Mouse (Mus musculus): ENCODE results near the gene Tfap2b. TPM values are rescaled to one million over a fixed set of nuclear protein-coding genes. Genes with fewer than 3 reads are reported as not detected.

Gene Tfap2b
- polyA plus RNA-seq, 1 experiment = not detected

DNA sequence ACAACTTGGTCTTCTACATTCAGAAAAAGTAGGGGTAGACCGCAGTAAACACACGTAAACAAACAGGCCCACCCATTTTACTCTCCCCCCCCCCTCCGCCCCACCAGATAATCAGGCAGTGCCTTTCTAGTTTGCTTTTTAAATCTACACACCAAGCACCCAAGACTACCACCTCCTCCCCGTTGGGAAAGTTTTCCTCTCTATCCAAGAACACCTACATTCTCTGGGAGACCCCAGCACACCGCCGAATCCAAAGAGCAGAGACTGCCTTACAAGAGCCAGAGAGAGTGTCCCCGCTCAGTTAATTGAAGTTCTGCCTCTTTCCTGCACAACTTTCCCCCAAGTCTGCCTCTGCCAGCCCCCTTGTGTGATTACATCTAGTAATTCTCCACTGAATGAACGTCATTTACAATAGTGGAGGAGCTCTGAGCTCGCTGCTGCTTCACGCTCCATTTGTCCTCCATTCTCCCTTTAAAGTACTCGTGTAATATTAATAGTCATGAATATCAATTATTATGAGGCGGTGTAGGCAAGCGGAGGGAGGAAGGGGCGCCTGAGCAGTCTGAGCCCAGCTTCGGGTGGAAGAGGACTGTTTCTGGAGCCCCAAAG is 2.9 kb downstream of the Tfap2b start:
- Histone ChIP-seq H3K27ac (ENCODE audit: insufficient read depth, low read depth, low read length) (no peak overlapping the region), H3K4me1 (ENCODE audit: control insufficient read depth, insufficient read depth, low read length) (no peaks in the 10 kb centered on the region), H3K4me3 (ENCODE audit: insufficient read depth, low read depth, low read length) (no peak overlapping the region)
- WGBS = 3% methylated on average over 15 of the region's 15 CpGs
- TF ChIP-seq POLR2A (IDR thresholded peaks at IDR 0.05; ENCODE audit: insufficient read depth, low read depth, low read length) (no peak), CTCF (IDR thresholded peaks at IDR 0.05; ENCODE audit: insufficient read depth, low read depth, low read length) (no peak)

GRCm38 (mm10) chr1:19212691-19213090 is 4.0 kb downstream of the Tfap2b start:
- no peak overlapping the region for H3K27ac ChIP-seq (ENCODE audit: insufficient read depth, low read depth, low read length)

GRCm38 (mm10) chr1:19213171-19213570 is 4.5 kb downstream of the Tfap2b start:
- Histone ChIP-seq H3K4me1 (ENCODE audit: control insufficient read depth, insufficient read depth, low read length) (no peaks in the 10 kb centered on the region), H3K27ac (ENCODE audit: insufficient read depth, low read depth, low read length) (no peak overlapping the region), H3K4me3 (ENCODE audit: insufficient read depth, low read depth, low read length) (no peak overlapping the region)
- 3% methylated on average over 4 of the region's 4 CpGs for WGBS
- TF ChIP-seq POLR2A (IDR thresholded peaks at IDR 0.05; ENCODE audit: insufficient read depth, low read depth, low read length) (no peak), CTCF (IDR thresholded peaks at IDR 0.05; ENCODE audit: insufficient read depth, low read depth, low read length) (no peak)

More at GRCm38 (mm10) chr1:19212691-19213090, 4.0 kb downstream of the Tfap2b start:
- TF ChIP-seq POLR2A (IDR thresholded peaks at IDR 0.05; ENCODE audit: insufficient read depth, low read depth, low read length) = no peak
- TF ChIP-seq CTCF (IDR thresholded peaks at IDR 0.05; ENCODE audit: insufficient read depth, low read depth, low read length) = no peak
- Histone ChIP-seq H3K4me3 (ENCODE audit: insufficient read depth, low read depth, low read length) (no peak overlapping the region), H3K4me1 (ENCODE audit: control insufficient read depth, insufficient read depth, low read length) (no peaks in the 10 kb centered on the region)
- 3% methylated on average over 4 of the region's 4 CpGs for WGBS

DNA sequence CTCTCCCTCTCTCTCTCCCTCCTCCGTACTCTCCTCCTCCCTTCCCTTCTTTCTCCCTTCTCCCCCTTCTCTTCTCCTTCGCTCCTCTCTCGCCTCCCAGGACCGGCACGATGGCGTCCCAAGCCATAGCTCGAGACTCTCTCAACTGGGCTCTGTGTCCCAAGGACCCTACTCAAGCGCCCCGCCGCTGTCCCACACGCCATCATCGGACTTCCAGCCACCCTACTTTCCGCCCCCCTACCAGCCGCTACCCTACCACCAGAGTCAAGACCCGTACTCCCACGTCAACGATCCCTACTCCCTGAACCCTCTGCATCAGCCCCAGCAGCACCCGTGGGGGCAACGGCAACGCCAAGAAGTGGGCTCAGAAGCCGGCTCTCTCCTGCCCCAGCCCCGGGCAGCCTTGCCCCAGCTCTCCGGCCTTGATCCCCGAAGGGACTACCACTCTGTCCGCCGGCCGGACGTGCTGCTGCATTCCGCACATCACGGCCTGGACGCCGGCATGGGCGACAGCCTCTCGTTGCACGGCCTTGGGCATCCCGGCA is 5.2 kb downstream of the Tfap2b start:
- H3K4me1 ChIP-seq (ENCODE audit: control insufficient read depth, insufficient read depth, low read length) = no peaks in the 10 kb centered on the region
- 2% methylated on average over 36 of the region's 36 CpGs for WGBS
- no peak overlapping the region for H3K27ac ChIP-seq (ENCODE audit: insufficient read depth, low read depth, low read length)
- no peak for TF ChIP-seq CTCF (IDR thresholded peaks at IDR 0.05; ENCODE audit: insufficient read depth, low read depth, low read length)
- no peak for TF ChIP-seq POLR2A (IDR thresholded peaks at IDR 0.05; ENCODE audit: insufficient read depth, low read depth, low read length)
- no peak overlapping the region; the same call in 1 of the 2 replicates for H3K4me3 ChIP-seq (ENCODE audit: insufficient read depth, low read depth, low read length)

- Histone ChIP-seq H3K4me3 (ENCODE audit: insufficient read depth, low read depth, low read length) (no peak overlapping the region), H3K27ac (ENCODE audit: insufficient read depth, low read depth, low read length) (no peak overlapping the region), H3K4me1 (ENCODE audit: control insufficient read depth, insufficient read depth, low read length) (no peaks in the 10 kb centered on the region)
- no peak for TF ChIP-seq CTCF (IDR thresholded peaks at IDR 0.05; ENCODE audit: insufficient read depth, low read depth, low read length)
- 2% methylated on average over 16 of the region's 16 CpGs for WGBS
Observed at GRCm38 (mm10) chr1:19217391-19217790, 8.7 kb downstream of the Tfap2b start.

DNA sequence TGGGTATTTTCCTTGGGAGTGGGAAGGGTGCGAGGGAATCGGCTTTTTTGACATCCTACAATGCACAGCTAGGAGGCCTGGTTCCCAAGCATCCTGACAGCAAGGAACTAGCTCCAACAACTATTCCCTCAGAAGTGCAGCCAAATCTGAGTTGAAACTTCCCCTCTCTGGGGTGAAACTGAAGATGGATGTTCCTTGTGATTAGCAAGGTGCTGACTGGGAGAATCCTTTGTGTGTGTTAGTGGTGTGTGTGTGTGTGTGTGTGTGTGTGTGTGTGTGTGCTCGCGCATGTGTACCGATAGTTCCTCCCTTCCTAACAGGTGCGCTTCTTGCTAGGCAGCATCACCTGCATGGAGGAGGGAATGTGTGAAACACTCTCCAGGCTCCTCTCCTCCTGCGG is 9.5 kb downstream of the Tfap2b start:
- Histone ChIP-seq H3K4me3 (ENCODE audit: insufficient read depth, low read depth, low read length) (no peak overlapping the region), H3K27ac (ENCODE audit: insufficient read depth, low read depth, low read length) (no peak overlapping the region)
- 9% methylated on average over 7 of the region's 7 CpGs for WGBS

DNA sequence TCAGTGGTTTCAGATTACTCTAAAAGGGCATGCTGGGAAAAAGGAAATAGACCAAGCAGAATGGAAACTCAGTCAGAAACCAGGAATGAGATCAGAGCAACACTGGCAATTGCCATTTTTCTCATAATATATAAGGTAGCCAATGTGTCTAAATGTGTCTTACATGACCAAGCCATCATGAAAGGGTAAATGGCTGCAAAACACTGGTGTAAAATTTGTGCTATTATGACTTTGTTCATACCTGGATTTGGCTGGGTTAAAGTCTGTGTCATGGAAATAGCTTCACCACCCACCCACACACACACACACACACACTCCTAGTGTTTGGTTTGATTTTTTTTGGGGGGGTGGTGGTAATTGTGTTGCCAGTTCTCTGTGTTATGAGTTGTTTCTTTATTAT is 10.7 kb downstream of the Tfap2b start:
- Histone ChIP-seq H3K4me3 (ENCODE audit: insufficient read depth, low read depth, low read length) (no peak overlapping the region), H3K4me1 (ENCODE audit: control insufficient read depth, insufficient read depth, low read length) (no peaks in the 10 kb centered on the region), H3K27ac (ENCODE audit: insufficient read depth, low read depth, low read length) (no peak overlapping the region)
- TF ChIP-seq CTCF (IDR thresholded peaks at IDR 0.05; ENCODE audit: insufficient read depth, low read depth, low read length) (no peak), POLR2A (IDR thresholded peaks at IDR 0.05; ENCODE audit: insufficient read depth, low read depth, low read length) (no peak)

More for the DNA sequence above, 9.5 kb downstream of the Tfap2b start:
- no peaks in the 10 kb centered on the region for H3K4me1 ChIP-seq (ENCODE audit: control insufficient read depth, insufficient read depth, low read length)
- no peak for TF ChIP-seq POLR2A (IDR thresholded peaks at IDR 0.05; ENCODE audit: insufficient read depth, low read depth, low read length)
- TF ChIP-seq CTCF (IDR thresholded peaks at IDR 0.05; ENCODE audit: insufficient read depth, low read depth, low read length) = no peak

DNA sequence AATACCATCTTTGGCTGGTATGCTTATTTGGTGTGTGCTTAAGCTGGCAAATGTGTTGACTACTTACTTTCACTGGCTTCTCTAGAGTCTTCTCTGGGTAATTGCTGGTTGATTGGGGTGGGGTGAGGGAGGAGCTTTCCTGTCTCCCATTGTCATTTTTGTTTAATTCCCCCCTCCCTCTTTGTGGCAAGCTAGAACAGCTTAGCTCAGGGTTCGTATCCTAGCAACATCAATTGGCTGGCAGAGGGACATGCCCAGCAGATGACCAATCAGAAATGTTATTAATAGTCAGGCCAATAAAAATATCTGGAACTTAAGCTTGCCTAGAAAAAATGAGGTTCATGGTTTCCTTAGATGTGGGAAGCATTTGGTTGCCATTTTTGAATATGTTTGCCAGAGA is 11.8 kb downstream of the Tfap2b start:
- no peak for TF ChIP-seq CTCF (IDR thresholded peaks at IDR 0.05; ENCODE audit: insufficient read depth, low read depth, low read length)
- no peak for TF ChIP-seq POLR2A (IDR thresholded peaks at IDR 0.05; ENCODE audit: insufficient read depth, low read depth, low read length)
- no peak overlapping the region for H3K4me3 ChIP-seq (ENCODE audit: insufficient read depth, low read depth, low read length)
- H3K4me1 ChIP-seq (ENCODE audit: control insufficient read depth, insufficient read depth, low read length) = no peaks in the 10 kb centered on the region
- WGBS = 8% methylated on average over 1 of the region's 1 CpGs
- no peak overlapping the region for H3K27ac ChIP-seq (ENCODE audit: insufficient read depth, low read depth, low read length)

DNA sequence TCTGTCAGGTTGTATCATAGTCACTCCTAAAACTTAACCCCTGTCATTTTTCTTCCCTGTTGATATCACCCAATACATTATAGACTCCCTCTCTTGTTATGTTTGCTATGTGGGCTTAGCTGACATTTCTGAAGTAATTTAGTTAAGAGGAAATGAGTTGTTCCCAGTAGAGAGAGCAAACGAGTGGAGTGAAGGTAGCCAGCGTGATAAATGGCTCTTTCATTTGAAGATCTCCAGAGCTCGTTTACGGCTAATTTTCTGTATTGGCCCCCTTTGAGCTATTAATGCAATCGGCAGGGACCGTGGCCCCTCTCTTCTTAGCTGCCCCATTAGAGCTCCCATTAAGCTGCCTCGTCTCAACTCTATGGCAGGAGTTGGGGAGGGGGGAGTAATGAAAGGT is 12.9 kb downstream of the Tfap2b start:
- Histone ChIP-seq H3K27ac (ENCODE audit: insufficient read depth, low read depth, low read length) (no peak overlapping the region), H3K4me3 (ENCODE audit: insufficient read depth, low read depth, low read length) (no peak overlapping the region)
- 3% methylated on average over 7 of the region's 7 CpGs for WGBS

More for the DNA sequence above, 12.9 kb downstream of the Tfap2b start:
- TF ChIP-seq POLR2A (IDR thresholded peaks at IDR 0.05; ENCODE audit: insufficient read depth, low read depth, low read length) = no peak
- TF ChIP-seq CTCF (IDR thresholded peaks at IDR 0.05; ENCODE audit: insufficient read depth, low read depth, low read length) = no peak
- H3K4me1 ChIP-seq (ENCODE audit: control insufficient read depth, insufficient read depth, low read length) = no peaks in the 10 kb centered on the region

Measured in olfactory bulb, adult 2 months (tissue).